Mouse (Mus musculus) adrenal gland, postnatal 25 days (tissue): ENCODE data around the gene Sfrp5. TPM values are rescaled to one million over a fixed set of nuclear protein-coding genes. Genes with fewer than 3 reads are reported as not detected.
A peak's percentile ranks its signal among the peaks of the same experiment; 100 is the strongest.

ENCODE experiments used
- DNase-seq: peaks from one replicate; pipeline ENCODE4 v3.0.0; 2021; ENCODE audit warnings: mixed read lengths
- long read RNA-seq: library from polyadenylated mRNA; stranded (forward); transcript quantifications from one replicate; pipeline ENCODE4 v2.0.0, GENCODE M21; 2021
- total RNA-seq: library from RNA; stranded (reverse); gene quantifications from 2 replicates; pipeline ENCODE4 v1.2.3, GENCODE M21; 2021

Gene Sfrp5
- 1.1 and 1.8 TPM in 2 replicates for total RNA-seq
- long read RNA-seq, partial matches to known transcripts, result 0 of 2 reads
- long read RNA-seq, other reads (novel, unspliced or antisense), result 1 of 2 reads

- DNase-seq, result no peak
Observed at GRCm38 (mm10) chr19:42201696-42202381, at the start of gene Sfrp5. TSS of gene Sfrp5 (minus strand) at chr19:42202252.

GRCm38 (mm10) chr19:42249976-42250914, 48.2 kb upstream of the Sfrp5 start:
- no peak for DNase-seq

GRCm38 (mm10) chr19:42247519-42247918, 45.5 kb upstream of the Sfrp5 start, which contains the start of gene Golga7b:
TSS of gene Golga7b (plus strand) at chr19:42247574.
- no peak for DNase-seq

GRCm38 (mm10) chr19:42246626-42247025, 44.6 kb upstream of the Sfrp5 start:
- DNase-seq, result no peak

GRCm38 (mm10) chr19:42243401-42243800, 41.3 kb upstream of the Sfrp5 start:
- no peak for DNase-seq

- no peak for DNase-seq
Observed at GRCm38 (mm10) chr19:42240881-42241280, 38.8 kb upstream of the Sfrp5 start.

GRCm38 (mm10) chr19:42238341-42238715, 36.3 kb upstream of the Sfrp5 start:
- no peak for DNase-seq

- no peak for DNase-seq
Observed at GRCm38 (mm10) chr19:42237602-42238340, 35.7 kb upstream of the Sfrp5 start.

GRCm38 (mm10) chr19:42230986-42231385, 28.9 kb upstream of the Sfrp5 start:
- DNase-seq, result no peak

GRCm38 (mm10) chr19:42230288-42230568, 28.2 kb upstream of the Sfrp5 start:
- DNase-seq, result no peak

GRCm38 (mm10) chr19:42229499-42230287, 27.6 kb upstream of the Sfrp5 start:
- no peak for DNase-seq

GRCm38 (mm10) chr19:42226451-42226850, 24.4 kb upstream of the Sfrp5 start:
- DNase-seq, result no peak

GRCm38 (mm10) chr19:42217374-42217763, 15.3 kb upstream of the Sfrp5 start:
- peak; percentile 50 for DNase-seq

GRCm38 (mm10) chr19:42216699-42217373, 14.8 kb upstream of the Sfrp5 start:
- DNase-seq, result no peak

GRCm38 (mm10) chr19:42214601-42215000, 12.5 kb upstream of the Sfrp5 start:
- DNase-seq, result no peak

- DNase-seq, result no peak
Observed at GRCm38 (mm10) chr19:42211936-42212335, 9.9 kb upstream of the Sfrp5 start.

GRCm38 (mm10) chr19:42209976-42210375, 7.9 kb upstream of the Sfrp5 start:
- DNase-seq, result no peak

GRCm38 (mm10) chr19:42209485-42209884, 7.4 kb upstream of the Sfrp5 start:
- no peak for DNase-seq

GRCm38 (mm10) chr19:42205201-42205600, 3.1 kb upstream of the Sfrp5 start:
- no peak for DNase-seq

- no peak for DNase-seq
Observed at GRCm38 (mm10) chr19:42204306-42204705, 2.3 kb upstream of the Sfrp5 start.

GRCm38 (mm10) chr19:42202467-42202866, 415 bp upstream of the Sfrp5 start:
- no peak for DNase-seq
